Mouse (Mus musculus) hindbrain, embryonic 12.5 days (tissue): ENCODE data around the gene Gm17949. TPM values are rescaled to one million over a fixed set of nuclear protein-coding genes. Genes with fewer than 3 reads are reported as not detected.
A peak's percentile ranks its signal among the peaks of the same experiment; 100 is the strongest.

Experiments
- ATAC-seq: fragments of 200-750 bp; cut with Nextera tagmentation; 2 replicates; pipeline ENCODE4 v1.8.0; 2017; ENCODE audit warnings: moderate TSS enrichment; ENCODE audit not compliant: low FRiP score
- H3K27ac ChIP-seq: fragments of 300-500 bp; sonication (generic); 2 replicates; pipeline ENCODE4 v1.5.1; 2016; ENCODE audit warnings: mild to moderate bottlenecking
- H3K27me3 ChIP-seq: fragments of 300-500 bp; sonication (generic); 2 replicates; pipeline ENCODE4 v1.6.1; 2016; ENCODE audit warnings: mild to moderate bottlenecking
- H3K36me3 ChIP-seq: fragments of 300-500 bp; sonication (generic); 2 replicates; pipeline ENCODE4 v1.6.1; 2016; ENCODE audit warnings: mild to moderate bottlenecking
- H3K4me1 ChIP-seq: fragments of 300-500 bp; sonication (generic); 2 replicates; pipeline ENCODE4 v1.6.1; 2016
- H3K4me2 ChIP-seq: fragments of 300-500 bp; sonication (generic); replicated peaks from 2 replicates; pipeline ENCODE4 v1.6.1; 2016; ENCODE audit warnings: mild to moderate bottlenecking
- H3K4me3 ChIP-seq: fragments of 300-500 bp; sonication (generic); 2 replicates; pipeline ENCODE4 v1.5.1; 2016; ENCODE audit warnings: mild to moderate bottlenecking
- H3K9ac ChIP-seq: fragments of 300-500 bp; sonication (generic); 2 replicates; pipeline ENCODE4 v1.6.1; 2016; ENCODE audit warnings: mild to moderate bottlenecking, moderate library complexity
- H3K9me3 ChIP-seq: fragments of 300-500 bp; sonication (generic); replicated peaks from 2 replicates; pipeline ENCODE4 v1.6.1; 2016; ENCODE audit warnings: mild to moderate bottlenecking
- WGBS: fragments of 180-500 bp; shearing (Covaris S2); methylation state at CpG from one replicate; pipeline ENCODE4 v1.1.7; 2016; 5-methylcytosine and 5-hydroxymethylcytosine counted together
- polyA plus RNA-seq: library from polyadenylated mRNA; unstranded; fragments of >200 nt; fragmentation: Nextera tagmentation; extraction: Ambion mirVana; gene quantifications from 2 replicates; pipeline ENCODE4 v1.2.1, GENCODE M21; 2016

Gm17949 gene
- 0.52 TPM in 1 of 2 replicates, not detected in the other for polyA plus RNA-seq

GRCm38 (mm10) chr17:57011236-57012141 is at the start of gene Gm17949, which contains the start of gene Gtf2f1:
Gene Gm17949 (plus strand): TSS chr17:57011469.
Gene Gtf2f1 (minus strand): TSS chr17:57011288.
- Histone ChIP-seq H3K4me1 (peaks cover 15% of the 10 kb centered on the region), H3K9me3 (no peaks in the 10 kb centered on the region), H3K27ac (peak within 1 kb of the TSS; percentile 93), H3K4me2 (peak within 1 kb of the TSS; percentile 93), H3K36me3 (peaks cover 24% of the 10 kb centered on the region), H3K9ac (peak within 1 kb of the TSS; percentile 80), H3K4me3 (peak within 1 kb of the TSS; percentile 75), H3K27me3 (no peaks in the 10 kb centered on the region)
- under 1% methylated on average over 51 of the region's 51 CpGs for WGBS
- ATAC-seq: peak; percentile 95

DNA sequence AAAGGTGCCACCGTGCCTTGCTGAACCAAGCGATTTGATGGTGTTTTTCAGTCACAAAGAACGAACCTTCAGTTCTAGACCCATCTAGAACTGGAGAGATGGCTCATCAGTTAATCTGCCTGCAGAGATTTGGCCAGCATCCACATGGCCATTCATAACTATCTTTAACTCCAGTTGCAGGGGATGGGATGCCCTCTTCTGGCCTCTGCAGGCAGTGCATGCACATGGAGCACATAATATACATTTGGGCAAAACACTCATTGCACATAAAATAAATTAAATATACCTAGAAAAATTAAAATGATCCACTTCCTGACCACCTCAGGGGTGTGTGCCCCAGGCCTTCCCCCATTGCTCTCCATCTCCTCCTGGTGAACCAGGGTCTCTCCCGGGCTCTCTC is 49.4 kb upstream of the Gm17949 start:
- Histone ChIP-seq H3K27me3 (no peaks in the 10 kb centered on the region), H3K4me3 (no peak overlapping the region), H3K4me2 (no peak overlapping the region), H3K9ac (no peak overlapping the region), H3K9me3 (no peaks in the 10 kb centered on the region), H3K27ac (no peak overlapping the region), H3K36me3 (no peaks in the 10 kb centered on the region), H3K4me1 (no peaks in the 10 kb centered on the region)
- no peak for ATAC-seq
- WGBS: 91% methylated on average over 4 of the region's 4 CpGs

GRCm38 (mm10) chr17:56962642-56963405 is 48.4 kb upstream of the Gm17949 start:
- Histone ChIP-seq H3K4me2 (no peak overlapping the region), H3K9ac (no peak overlapping the region), H3K4me3 (no peak overlapping the region), H3K9me3 (no peaks in the 10 kb centered on the region), H3K4me1 (no peaks in the 10 kb centered on the region), H3K27ac (no peak overlapping the region), H3K36me3 (no peaks in the 10 kb centered on the region), H3K27me3 (no peaks in the 10 kb centered on the region)
- WGBS: 82% methylated on average over 5 of the region's 5 CpGs
- no peak for ATAC-seq

GRCm38 (mm10) chr17:56963646-56964045 is 47.6 kb upstream of the Gm17949 start:
- H3K9me3 ChIP-seq: no peaks in the 10 kb centered on the region
- H3K27ac ChIP-seq: no peak overlapping the region
- H3K4me2 ChIP-seq: no peak overlapping the region
- no peaks in the 10 kb centered on the region for H3K36me3 ChIP-seq
- no peak overlapping the region for H3K9ac ChIP-seq
- 75% methylated on average over 6 of the region's 6 CpGs for WGBS
- no peaks in the 10 kb centered on the region for H3K27me3 ChIP-seq
- H3K4me3 ChIP-seq: no peak overlapping the region
- H3K4me1 ChIP-seq: no peaks in the 10 kb centered on the region
- ATAC-seq: no peak

DNA sequence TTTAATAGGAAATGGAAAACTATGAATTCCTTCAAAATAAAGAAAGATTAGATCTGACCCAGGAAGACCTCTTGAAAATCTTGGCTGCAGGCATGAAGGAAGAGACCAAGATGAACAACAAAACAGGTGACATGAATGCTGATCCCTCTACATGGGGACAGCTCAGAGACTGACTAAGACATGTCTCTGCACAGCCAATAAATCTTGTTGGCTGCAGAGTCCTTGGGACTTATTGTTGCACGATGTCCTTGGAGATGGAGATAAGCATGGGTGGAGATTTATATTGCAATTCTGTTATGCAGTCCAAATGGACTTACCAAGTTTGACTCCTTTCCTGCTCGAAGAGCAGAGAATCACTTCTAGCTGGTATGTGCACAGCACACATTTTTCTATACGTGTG is 41.9 kb upstream of the Gm17949 start:
- no peaks in the 10 kb centered on the region for H3K36me3 ChIP-seq
- ATAC-seq: no peak
- no peaks in the 10 kb centered on the region for H3K9me3 ChIP-seq
- H3K4me1 ChIP-seq: no peaks in the 10 kb centered on the region
- H3K27ac ChIP-seq: no peak overlapping the region
- peaks cover 2% of the 10 kb centered on the region; the same call in 1 of the 2 replicates for H3K27me3 ChIP-seq
- H3K9ac ChIP-seq: no peak overlapping the region
- 80% methylated on average over 3 of the region's 3 CpGs for WGBS
- no peak overlapping the region for H3K4me2 ChIP-seq
- H3K4me3 ChIP-seq: no peak overlapping the region

DNA sequence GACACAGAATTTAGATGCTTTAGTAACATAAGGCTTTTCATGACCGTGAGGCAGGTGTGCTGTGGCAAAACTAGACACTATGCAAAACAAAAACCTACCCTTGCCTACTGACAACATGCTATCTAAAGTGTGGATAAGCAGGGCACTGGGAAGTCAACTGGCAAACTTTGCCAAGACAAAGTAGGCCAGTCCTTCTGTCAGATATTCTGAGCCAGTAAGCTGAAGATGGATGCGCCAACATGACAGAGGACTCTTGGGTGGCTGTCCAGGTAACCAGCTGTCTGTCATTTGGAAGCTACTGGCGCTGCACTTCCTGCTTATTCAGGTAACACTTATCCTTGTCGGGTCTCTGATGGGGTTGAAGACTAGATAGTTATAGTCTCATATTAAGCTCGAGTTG is 41.2 kb upstream of the Gm17949 start:
- H3K9me3 ChIP-seq: no peaks in the 10 kb centered on the region
- H3K27me3 ChIP-seq: peaks cover 2% of the 10 kb centered on the region; the same call in 1 of the 2 replicates
- H3K4me2 ChIP-seq: no peak overlapping the region
- no peaks in the 10 kb centered on the region for H3K4me1 ChIP-seq
- H3K27ac ChIP-seq: no peak overlapping the region
- H3K4me3 ChIP-seq: no peak overlapping the region
- no peaks in the 10 kb centered on the region for H3K36me3 ChIP-seq
- 65% methylated on average over 5 of the region's 5 CpGs for WGBS
- no peak for ATAC-seq
- H3K9ac ChIP-seq: no peak overlapping the region

DNA sequence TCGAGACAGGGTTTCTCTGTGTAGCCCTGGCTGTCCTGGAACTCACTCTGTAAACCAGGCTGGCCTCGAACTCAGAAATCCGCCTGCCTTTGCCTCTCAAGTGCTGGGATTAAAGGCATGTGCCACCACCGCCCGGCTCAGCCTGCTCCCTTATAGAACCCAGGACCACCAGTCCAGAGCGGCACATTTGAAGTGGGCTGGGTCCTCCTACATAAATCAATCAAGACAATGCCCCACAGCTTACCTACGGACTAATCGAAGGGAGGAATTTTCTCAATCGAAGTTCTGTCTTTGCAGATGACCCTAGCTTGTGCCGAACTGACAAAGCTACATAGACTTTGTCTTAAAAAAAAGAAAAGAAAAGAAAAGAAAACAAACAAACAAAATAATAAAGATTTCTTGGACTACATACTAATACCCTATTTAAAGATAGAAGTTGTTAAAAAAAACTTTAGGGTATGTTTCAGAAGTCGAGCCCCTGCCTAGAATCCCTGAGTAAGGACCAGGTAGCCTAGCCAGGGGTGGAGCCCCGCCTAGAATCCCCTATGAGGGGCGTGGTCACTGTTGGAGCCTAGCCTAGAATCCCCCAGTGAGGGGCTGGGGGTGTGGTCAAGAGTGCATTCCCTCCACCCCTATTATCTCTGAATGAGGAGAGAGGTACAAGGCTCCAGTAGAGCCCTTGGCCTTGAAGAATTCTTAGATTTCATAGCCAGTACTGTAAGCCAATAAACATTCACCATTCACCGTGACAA is 37.1 kb upstream of the Gm17949 start:
- 67% methylated on average over 14 of the region's 14 CpGs for WGBS

DNA sequence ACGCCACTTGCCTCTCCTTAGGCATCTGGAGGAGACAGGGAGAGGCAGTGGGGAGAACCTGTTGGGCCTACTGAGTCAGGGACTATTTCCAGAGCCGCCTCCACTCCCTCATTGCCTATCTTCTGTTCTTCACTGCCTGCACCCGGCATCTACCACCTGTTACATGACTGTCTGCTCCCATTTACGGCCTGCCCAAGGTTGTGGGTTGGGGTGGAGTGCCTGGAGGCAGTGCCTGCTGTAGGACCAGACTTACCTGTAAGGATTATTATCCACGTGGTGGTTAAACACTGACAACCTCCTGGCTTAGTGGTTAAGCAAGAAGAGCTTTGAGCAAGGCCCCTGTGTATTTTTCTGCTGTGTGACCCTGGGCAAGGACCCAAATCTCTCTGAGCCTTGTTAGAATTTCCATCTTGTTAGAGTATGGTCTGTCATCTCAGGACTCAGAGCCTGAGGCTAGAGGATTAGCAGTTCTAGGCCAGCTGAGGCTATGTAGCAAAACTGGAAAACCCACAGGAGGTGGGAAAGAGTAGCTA is 36.5 kb upstream of the Gm17949 start:
- ATAC-seq: no peak
- 79% methylated on average over 5 of the region's 5 CpGs for WGBS
- H3K9ac ChIP-seq: no peak overlapping the region

More for the DNA sequence above, 37.1 kb upstream of the Gm17949 start:
- Histone ChIP-seq H3K9ac (no peak overlapping the region), H3K4me3 (no peak overlapping the region), H3K4me1 (no peaks in the 10 kb centered on the region), H3K9me3 (no peaks in the 10 kb centered on the region), H3K36me3 (no peaks in the 10 kb centered on the region), H3K4me2 (no peak overlapping the region), H3K27me3 (peaks cover 2% of the 10 kb centered on the region; the same call in 1 of the 2 replicates), H3K27ac (no peak overlapping the region)
- no peak for ATAC-seq

GRCm38 (mm10) chr17:56975391-56975790 is 35.9 kb upstream of the Gm17949 start:
- Histone ChIP-seq H3K4me3 (no peak overlapping the region), H3K4me1 (no peaks in the 10 kb centered on the region), H3K27ac (no peak overlapping the region), H3K4me2 (no peak overlapping the region), H3K36me3 (no peaks in the 10 kb centered on the region), H3K27me3 (peaks cover 2% of the 10 kb centered on the region; the same call in 1 of the 2 replicates), H3K9ac (no peak overlapping the region), H3K9me3 (no peaks in the 10 kb centered on the region)
- 75% methylated on average over 3 of the region's 3 CpGs for WGBS
- no peak for ATAC-seq

More for the DNA sequence above, 36.5 kb upstream of the Gm17949 start:
- peaks cover 2% of the 10 kb centered on the region; the same call in 1 of the 2 replicates for H3K27me3 ChIP-seq
- H3K4me2 ChIP-seq: no peak overlapping the region
- H3K4me3 ChIP-seq: no peak overlapping the region
- no peaks in the 10 kb centered on the region for H3K4me1 ChIP-seq
- no peaks in the 10 kb centered on the region for H3K36me3 ChIP-seq
- H3K9me3 ChIP-seq: no peaks in the 10 kb centered on the region
- no peak overlapping the region for H3K27ac ChIP-seq

- H3K4me3 ChIP-seq: no peak overlapping the region
- ATAC-seq: no peak
- 80% methylated on average over 8 of the region's 8 CpGs for WGBS
- no peak overlapping the region for H3K4me2 ChIP-seq
- no peak overlapping the region for H3K27ac ChIP-seq
- no peak overlapping the region for H3K9ac ChIP-seq
- no peaks in the 10 kb centered on the region for H3K36me3 ChIP-seq
- no peaks in the 10 kb centered on the region for H3K9me3 ChIP-seq
- no peaks in the 10 kb centered on the region for H3K27me3 ChIP-seq
- H3K4me1 ChIP-seq: no peaks in the 10 kb centered on the region
Measured at GRCm38 (mm10) chr17:56976531-56977390, 34.5 kb upstream of the Gm17949 start.

DNA sequence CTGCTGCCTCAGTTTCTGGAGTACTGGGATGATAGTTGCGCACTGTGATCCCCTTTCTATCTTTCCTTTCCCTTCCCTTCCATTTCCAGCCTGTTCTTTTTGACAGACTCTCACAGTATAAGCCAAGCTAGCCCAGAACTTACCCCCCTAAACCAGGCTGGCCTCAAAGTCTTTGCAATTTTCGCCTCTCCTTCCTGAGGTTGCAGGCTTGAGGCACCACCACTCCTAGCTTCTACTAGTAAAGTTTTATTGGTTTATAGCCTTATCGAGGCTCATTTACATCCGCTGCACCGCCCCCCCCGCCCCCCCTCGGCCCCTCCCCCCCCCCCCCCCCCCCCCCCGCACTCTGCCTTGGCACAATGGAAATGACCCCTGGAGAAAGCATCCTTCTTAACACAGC is 31.7 kb upstream of the Gm17949 start:
- Histone ChIP-seq H3K4me3 (no peak overlapping the region), H3K9ac (no peak overlapping the region), H3K36me3 (no peaks in the 10 kb centered on the region), H3K27me3 (no peaks in the 10 kb centered on the region), H3K4me2 (no peak overlapping the region), H3K4me1 (no peaks in the 10 kb centered on the region), H3K9me3 (no peaks in the 10 kb centered on the region), H3K27ac (no peak overlapping the region)
- no peak for ATAC-seq
- 40% methylated on average over 7 of the region's 8 CpGs for WGBS
